Comparison of ENCODE assay signal across 9 mouse cellular contexts in the genomic region with DNA sequence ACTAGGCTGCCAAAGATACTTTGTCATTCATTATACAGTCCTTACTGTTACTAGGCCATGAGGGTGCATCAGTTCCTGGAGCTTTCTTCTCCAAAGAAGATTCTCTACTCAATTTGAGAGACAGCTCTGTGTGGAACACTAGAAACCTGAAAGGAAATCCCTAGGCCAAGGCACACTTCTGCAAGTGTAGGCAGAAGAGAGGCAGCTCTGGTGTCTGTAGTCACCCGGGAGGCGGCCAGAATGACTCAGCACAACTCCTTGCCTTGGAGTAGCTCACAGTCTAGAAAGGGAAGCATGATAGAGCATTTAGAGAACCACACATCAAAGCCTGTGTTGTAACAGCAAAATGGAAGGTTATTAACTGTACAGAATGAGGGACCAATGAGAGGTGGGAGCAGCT.
DNase-seq lines count a peak whose midpoint lies in the region; ATAC-seq and TF ChIP-seq lines count a peak whose summit lies in the region.
"Had no signal": no experiment of that assay in that cellular context is flagged by ENCODE, and none has a peak within 500 bp of the region (broad histone marks: within the 10 kb centered on the region; RNA-seq: fewer than 3 reads in every experiment).

No protein-coding gene starts in this region.

- 0 out of 2 replicates have a peak, but pooled peaks have one; percentile 59 for ATAC-seq in hindbrain, embryonic 16.5 days
- ATAC-seq in hindbrain, embryonic 13.5 days (ENCODE audit: low FRiP score) = no peak
- ATAC-seq in intestine, embryonic 15.5 days = no peak
- no peak for ATAC-seq in forebrain, embryonic 14.5 days

- H3K36me3 ChIP-seq in hindbrain, embryonic 16.5 days (ENCODE audit: control insufficient read depth, insufficient read depth, low read length) = no peaks in the 10 kb centered on the region
- H3K36me3 ChIP-seq in hindbrain, embryonic 13.5 days = peaks cover 49% of the 10 kb centered on the region
- peaks cover 71% of the 10 kb centered on the region for H3K36me3 ChIP-seq in liver, adult 2 months (ENCODE audit: control insufficient read depth, insufficient read depth, low read length)
- peaks cover 3% of the 10 kb centered on the region; the same call in 1 of the 2 replicates for H3K36me3 ChIP-seq in intestine, embryonic 15.5 days
- H3K36me3 ChIP-seq in forebrain, embryonic 14.5 days (ENCODE audit: control insufficient read depth, insufficient read depth, low read length) = peaks cover 75% of the 10 kb centered on the region

- intact Hi-C loops in gastrocnemius, postnatal 14 days (cut with DNase I; ENCODE audit: low total_unique reads) = loop anchor here (5.0 kb wide), 1 partner anchor 68 kb away; a partner anchor contains a TSS

- peak; percentile 77 for DNase-seq in Muller cell, postnatal 12 days (ENCODE audit: inconsistent ontology term)
- DNase-seq in gastrocnemius, postnatal 14 days = peak; percentile 79
- DNase-seq in liver, adult 2 months (ENCODE audit: extremely low read depth, low read depth, low spot score) = peak; percentile 50
- DNase-seq in right cerebral cortex, postnatal 36 days (ENCODE audit: low spot score in 2 of 2) = peak; percentile 24 to 56
- no peak for DNase-seq in forebrain, embryonic 14.5 days (ENCODE audit: low spot score)

- no peak for TF ChIP-seq CTCF in liver, adult 2 months (IDR thresholded peaks at IDR 0.05; ENCODE audit: low read depth, low read length)

- H3K4me2 ChIP-seq in hindbrain, embryonic 16.5 days (ENCODE audit: low read length) = no peak overlapping the region
- no peak overlapping the region for H3K4me2 ChIP-seq in hindbrain, embryonic 13.5 days
- no peak overlapping the region for H3K4me2 ChIP-seq in intestine, embryonic 15.5 days (replicated peaks)
- H3K4me2 ChIP-seq in forebrain, embryonic 14.5 days (ENCODE audit: low read length) = no peak overlapping the region
- H3K4me2 ChIP-seq: heart, embryonic 13.5 days had no signal

- no peaks in the 10 kb centered on the region for H3K9me3 ChIP-seq in hindbrain, embryonic 16.5 days (ENCODE audit: control insufficient read depth, low read length)
- H3K9me3 ChIP-seq in hindbrain, embryonic 13.5 days = no peaks in the 10 kb centered on the region
- H3K9me3 ChIP-seq in intestine, embryonic 15.5 days = no peaks in the 10 kb centered on the region
- no peaks in the 10 kb centered on the region for H3K9me3 ChIP-seq in forebrain, embryonic 14.5 days (replicated peaks; ENCODE audit: control insufficient read depth, low read length)
- H3K9me3 ChIP-seq: heart, embryonic 13.5 days had no signal

- H3K79me2 ChIP-seq in liver, adult 2 months (ENCODE audit: control insufficient read depth, insufficient read depth, low read length) = no peaks in the 10 kb centered on the region

- H3K4me1 ChIP-seq in hindbrain, embryonic 16.5 days (ENCODE audit: control insufficient read depth, insufficient read depth, low read depth, low read length) = no peaks in the 10 kb centered on the region; the same call in 1 of the 2 replicates
- H3K4me1 ChIP-seq in hindbrain, embryonic 13.5 days (replicated peaks) = peaks cover 16% of the 10 kb centered on the region
- peaks cover 36% of the 10 kb centered on the region for H3K4me1 ChIP-seq in liver, adult 2 months (ENCODE audit: control insufficient read depth, insufficient read depth, low read length)
- peaks cover 14% of the 10 kb centered on the region for H3K4me1 ChIP-seq in intestine, embryonic 15.5 days (replicated peaks)
- H3K4me1 ChIP-seq in forebrain, embryonic 14.5 days (ENCODE audit: control insufficient read depth, insufficient read depth, low read length) = no peaks in the 10 kb centered on the region

- no peak overlapping the region for H3K4me3 ChIP-seq in hindbrain, embryonic 16.5 days (ENCODE audit: low read length)
- no peak overlapping the region for H3K4me3 ChIP-seq in hindbrain, embryonic 13.5 days
- H3K4me3 ChIP-seq in liver, adult 2 months (ENCODE audit: insufficient read depth, low read depth, low read length) = no peak overlapping the region
- H3K4me3 ChIP-seq in intestine, embryonic 15.5 days (replicated peaks) = no peak overlapping the region
- no peak overlapping the region for H3K4me3 ChIP-seq in forebrain, embryonic 14.5 days (ENCODE audit: low read depth, low read length)
- H3K4me3 ChIP-seq: heart, embryonic 13.5 days had no signal

- H3K27me3 ChIP-seq in hindbrain, embryonic 16.5 days (replicated peaks; ENCODE audit: control insufficient read depth, insufficient read depth, low read length) = no peaks in the 10 kb centered on the region
- H3K27me3 ChIP-seq in hindbrain, embryonic 13.5 days = no peaks in the 10 kb centered on the region
- H3K27me3 ChIP-seq in liver, adult 2 months (ENCODE audit: control insufficient read depth, insufficient read depth, low read length) = no peaks in the 10 kb centered on the region
- no peaks in the 10 kb centered on the region for H3K27me3 ChIP-seq in intestine, embryonic 15.5 days (replicated peaks)
- no peaks in the 10 kb centered on the region for H3K27me3 ChIP-seq in forebrain, embryonic 14.5 days (replicated peaks; ENCODE audit: control insufficient read depth, insufficient read depth, low read length)
- H3K27me3 ChIP-seq: heart, embryonic 13.5 days had no signal

- no peak for TF ChIP-seq POLR2A in liver, adult 2 months (IDR thresholded peaks at IDR 0.05; ENCODE audit: extremely low read depth, insufficient read depth, low read length)

- no peak overlapping the region for H3K9ac ChIP-seq in hindbrain, embryonic 16.5 days (ENCODE audit: low read depth, low read length)
- H3K9ac ChIP-seq in hindbrain, embryonic 13.5 days = no peak overlapping the region
- H3K9ac ChIP-seq in liver, adult 2 months (ENCODE audit: low read depth, low read length) = no peak overlapping the region
- no peak overlapping the region for H3K9ac ChIP-seq in intestine, embryonic 15.5 days
- H3K9ac ChIP-seq in forebrain, embryonic 14.5 days (ENCODE audit: low read length) = no peak overlapping the region
- H3K9ac ChIP-seq: heart, embryonic 13.5 days had no signal

- WGBS in hindbrain, embryonic 16.5 days = 67% methylated on average over 2 of the region's 2 CpGs
- WGBS in hindbrain, embryonic 13.5 days = 77% methylated on average over 2 of the region's 2 CpGs
- 40% methylated on average over 2 of the region's 2 CpGs for WGBS in liver, adult 2 months
- WGBS in intestine, embryonic 15.5 days = 62% methylated on average over 2 of the region's 2 CpGs
- 75% methylated on average over 2 of the region's 2 CpGs for WGBS in forebrain, embryonic 14.5 days

- no peak overlapping the region for H3K27ac ChIP-seq in hindbrain, embryonic 16.5 days (ENCODE audit: low read depth, low read length)
- H3K27ac ChIP-seq in hindbrain, embryonic 13.5 days = no peak overlapping the region
- H3K27ac ChIP-seq in liver, adult 2 months (replicated peaks; ENCODE audit: insufficient read depth, low read depth, low read length) = peak overlapping the region; percentile 20
- H3K27ac ChIP-seq in intestine, embryonic 15.5 days = no peak overlapping the region
- no peak overlapping the region for H3K27ac ChIP-seq in forebrain, embryonic 14.5 days (ENCODE audit: low read depth, low read length)
- H3K27ac ChIP-seq: heart, embryonic 13.5 days had no signal
